Mouse (Mus musculus) E14TG2a.4 (cell line): ENCODE measurements around the gene Ankrd13c.

Experiments used
- CTCF ChIP-seq: conservative IDR thresholded peaks from 2 replicates; pipeline ENCODE4 v1.5.1; 2014; ENCODE audit warnings: low read length
- POU5F1 ChIP-seq: IDR thresholded peaks from 2 replicates; pipeline ENCODE4 v1.6.1; 2014; ENCODE audit warnings: low read length, borderline replicate concordance

DNA sequence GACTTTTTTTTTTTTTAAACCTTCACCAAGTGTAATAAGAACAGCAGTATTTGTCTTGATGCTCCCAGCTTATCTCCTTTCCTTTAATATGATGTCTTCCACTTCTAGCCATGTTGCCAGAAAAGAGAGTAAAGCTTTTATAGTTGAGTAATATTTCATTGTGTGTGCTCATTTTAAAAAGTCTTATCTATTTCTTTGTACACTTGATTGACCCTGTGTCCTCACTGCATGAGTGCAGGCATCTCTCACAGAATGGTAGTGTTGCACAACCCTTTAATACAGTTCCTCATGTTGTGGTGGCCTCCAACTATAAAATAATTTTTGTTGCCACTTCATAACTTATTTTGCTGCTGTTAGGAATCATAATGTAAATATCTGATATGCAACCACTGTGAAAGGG lies 10.3 kb downstream of the Ankrd13c start:
- TF ChIP-seq CTCF: no peak
- TF ChIP-seq POU5F1: no peak
